10 mouse cellular contexts compared by ENCODE assay signal in genomic region chr17:65666388-65667161, GRCm38 (mm10). TPM values are rescaled to one million over a fixed set of nuclear protein-coding genes. Genes with fewer than 3 reads are reported as not detected.
DNase-seq lines count a peak whose midpoint lies in the region; ATAC-seq lines count a peak whose summit lies in the region.
"Had no signal": no experiment of that assay in that cellular context is flagged by ENCODE, and none has a peak within 500 bp of the region (broad histone marks: within the 10 kb centered on the region; RNA-seq: fewer than 3 reads in every experiment).

No protein-coding gene starts in this region.

- peak; percentile 91 for ATAC-seq in frontal cortex, adult (ENCODE audit: low TSS enrichment)

- intact Hi-C loops in left cerebral cortex, postnatal 4 days (cut with DNase I), result no loop called here
- intact Hi-C loops in left cerebral cortex, postnatal 36 days (cut with DNase I), result no loop called here

- no peak for DNase-seq in frontal cortex, postnatal 10 days (ENCODE audit: low spot score in 2 of 2)
- DNase-seq in forelimb bud, embryonic 11.5 days (ENCODE audit: low read depth, low spot score), result peak; percentile 28
- peak; percentile 54 to 58 for DNase-seq in kidney, adult 8-10 months
- DNase-seq in lung, postnatal 36 days, result peak; percentile 73
- no peak for DNase-seq in left cerebral cortex, postnatal 4 days
- DNase-seq in thymus, postnatal 36 days, result no peak
- no peak for DNase-seq in left cerebral cortex, postnatal 36 days (ENCODE audit: low spot score in 2 of 2)
- DNase-seq: spleen, adult 18-20 months had no signal

RNA-seq across cellular contexts. Expression of gene Txndc2, which starts 24.6 kb away (rescaled TPM):
- total RNA-seq in left cerebral cortex, postnatal 4 days (2021), result under 1 TPM; 0.28 to 0.44 TPM
- under 1 TPM in 1 of 2 experiments, not detected in 1; 0.30 TPM for total RNA-seq in left cerebral cortex, postnatal 36 days (2021)
- total RNA-seq: CH12.LX had no signal

RNA-seq across cellular contexts. Expression of gene Vapa, which starts 53.2 kb away (rescaled TPM):
- total RNA-seq in left cerebral cortex, postnatal 4 days (2021), result 100 to 1,000 TPM; 167 to 168 TPM
- total RNA-seq in left cerebral cortex, postnatal 36 days (2021), result 100 to 1,000 TPM; 157 to 164 TPM

Comparison
In these comparisons a context has a peak if more than half of its experiments do, and no peak if none do; other contexts are left out.
1. DNase-seq: peak in forelimb bud, embryonic 11.5 days (single experiment), kidney, adult 8-10 months (2 of 2) and lung, postnatal 36 days (single experiment); none in frontal cortex, postnatal 10 days (0 of 2), left cerebral cortex, postnatal 4 days (single experiment), thymus, postnatal 36 days (0 of 2) and left cerebral cortex, postnatal 36 days (0 of 2).